Mouse (Mus musculus): ENCODE results near the gene Tomm70a. TPM values are rescaled to one million over a fixed set of nuclear protein-coding genes. Genes with fewer than 3 reads are reported as not detected.

Gene Tomm70a
- 62.3 and 72.1 TPM in 2 replicates for polyA plus RNA-seq (2014; fragmentation: Nextera tagmentation; extraction: Ambion mirVana)

GRCm38 (mm10) chr16:57120913-57121815 is at the start of gene Tomm70a:
Tomm70a (plus strand) TSS chr16:57121703.
- Histone ChIP-seq H3K27me3 (ENCODE audit: control insufficient read depth, insufficient read depth, low read length) (no peaks in the 10 kb centered on the region), H3K4me2 (ENCODE audit: low read depth, severe bottlenecking) (peak within 1 kb of the TSS; percentile 66), H3K9me3 (ENCODE audit: control insufficient read depth, low read length) (no peaks in the 10 kb centered on the region), H3K4me1 (ENCODE audit: control insufficient read depth, insufficient read depth, low read length) (peaks cover 6% of the 10 kb centered on the region), H3K4me3 (ENCODE audit: low read depth, low read length) (peak within 1 kb of the TSS; percentile 94), H3K27ac (replicated peaks; ENCODE audit: low read depth, low read length) (peak within 1 kb of the TSS; percentile 63; the same call in 1 of the 2 replicates), H3K9ac (ENCODE audit: low read length) (peak within 1 kb of the TSS; percentile 90), H3K36me3 (ENCODE audit: control insufficient read depth, insufficient read depth, low read length) (no peaks in the 10 kb centered on the region)
- 0% methylated on average over 37 of the region's 37 CpGs for WGBS
- ATAC-seq (ENCODE audit: insufficient number of reproducible peaks, low FRiP score, low TSS enrichment, low read depth) = peak; percentile 100
- DNase-seq (ENCODE audit: low spot score) = peak; percentile 93

- no peak overlapping the region for H3K4me2 ChIP-seq (ENCODE audit: low read depth, severe bottlenecking)
- H3K4me3 ChIP-seq (ENCODE audit: low read depth, low read length) = no peak overlapping the region
- no peaks in the 10 kb centered on the region for H3K27me3 ChIP-seq (ENCODE audit: control insufficient read depth, insufficient read depth, low read length)
- H3K9me3 ChIP-seq (ENCODE audit: control insufficient read depth, low read length) = no peaks in the 10 kb centered on the region
- H3K36me3 ChIP-seq (ENCODE audit: control insufficient read depth, insufficient read depth, low read length) = no peaks in the 10 kb centered on the region
- WGBS = 80% methylated on average over 7 of the region's 7 CpGs
- DNase-seq (ENCODE audit: low spot score) = no peak
- no peak for ATAC-seq (ENCODE audit: insufficient number of reproducible peaks, low FRiP score, low TSS enrichment, low read depth)
- H3K4me1 ChIP-seq (ENCODE audit: control insufficient read depth, insufficient read depth, low read length) = no peaks in the 10 kb centered on the region
- no peak overlapping the region for H3K27ac ChIP-seq (replicated peaks; ENCODE audit: low read depth, low read length)
- H3K9ac ChIP-seq (ENCODE audit: low read length) = no peak overlapping the region
These were observed 45.5 kb upstream of the Tomm70a start for GRCm38 (mm10) chr16:57075986-57076385.

GRCm38 (mm10) chr16:57079577-57079976 is 41.9 kb upstream of the Tomm70a start:
- H3K9ac ChIP-seq (ENCODE audit: low read length) = no peak overlapping the region
- H3K4me1 ChIP-seq (ENCODE audit: control insufficient read depth, insufficient read depth, low read length) = no peaks in the 10 kb centered on the region
- H3K9me3 ChIP-seq (ENCODE audit: control insufficient read depth, low read length) = no peaks in the 10 kb centered on the region
- no peak overlapping the region for H3K27ac ChIP-seq (replicated peaks; ENCODE audit: low read depth, low read length)
- DNase-seq (ENCODE audit: low spot score) = no peak
- ATAC-seq (ENCODE audit: insufficient number of reproducible peaks, low FRiP score, low TSS enrichment, low read depth) = no peak
- WGBS = 72% methylated on average over 4 of the region's 4 CpGs
- H3K4me2 ChIP-seq (ENCODE audit: low read depth, severe bottlenecking) = no peak overlapping the region
- H3K27me3 ChIP-seq (ENCODE audit: control insufficient read depth, insufficient read depth, low read length) = no peaks in the 10 kb centered on the region
- no peak overlapping the region for H3K4me3 ChIP-seq (ENCODE audit: low read depth, low read length)
- no peaks in the 10 kb centered on the region for H3K36me3 ChIP-seq (ENCODE audit: control insufficient read depth, insufficient read depth, low read length)

DNA sequence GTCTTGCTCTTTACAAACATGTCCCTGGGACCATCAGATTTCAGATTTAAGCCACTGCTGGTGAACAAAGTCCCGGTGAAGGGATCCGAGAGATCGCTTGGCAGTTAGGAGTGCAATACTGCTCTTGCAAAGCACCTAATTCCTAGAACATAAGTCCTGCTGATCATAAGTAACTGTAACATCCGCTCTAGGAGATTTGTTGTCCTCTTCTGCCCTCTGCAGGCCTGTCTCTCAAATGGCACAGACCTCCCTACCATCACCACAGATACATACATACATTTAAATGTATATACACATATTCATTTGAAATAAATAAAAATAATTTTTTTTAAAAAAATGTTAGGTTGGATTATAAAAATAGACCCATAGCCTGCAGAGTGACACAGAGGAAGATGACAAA is 29.0 kb upstream of the Tomm70a start:
- H3K4me1 ChIP-seq (ENCODE audit: control insufficient read depth, insufficient read depth, low read length) = no peaks in the 10 kb centered on the region
- 40% methylated on average over 4 of the region's 4 CpGs for WGBS
- no peak overlapping the region for H3K4me2 ChIP-seq (ENCODE audit: low read depth, severe bottlenecking)
- DNase-seq (ENCODE audit: low spot score) = peak; percentile 66
- no peak overlapping the region for H3K4me3 ChIP-seq (ENCODE audit: low read depth, low read length)
- no peak overlapping the region for H3K9ac ChIP-seq (ENCODE audit: low read length)
- no peaks in the 10 kb centered on the region for H3K36me3 ChIP-seq (ENCODE audit: control insufficient read depth, insufficient read depth, low read length)
- ATAC-seq (ENCODE audit: insufficient number of reproducible peaks, low FRiP score, low TSS enrichment, low read depth) = no peak
- H3K27ac ChIP-seq (replicated peaks; ENCODE audit: low read depth, low read length) = no peak overlapping the region
- H3K27me3 ChIP-seq (ENCODE audit: control insufficient read depth, insufficient read depth, low read length) = no peaks in the 10 kb centered on the region
- no peaks in the 10 kb centered on the region for H3K9me3 ChIP-seq (ENCODE audit: control insufficient read depth, low read length)

- Histone ChIP-seq H3K36me3 (ENCODE audit: control insufficient read depth, insufficient read depth, low read length) (no peaks in the 10 kb centered on the region), H3K27me3 (ENCODE audit: control insufficient read depth, insufficient read depth, low read length) (no peaks in the 10 kb centered on the region), H3K4me2 (ENCODE audit: low read depth, severe bottlenecking) (no peak overlapping the region), H3K9ac (ENCODE audit: low read length) (no peak overlapping the region), H3K4me1 (ENCODE audit: control insufficient read depth, insufficient read depth, low read length) (no peaks in the 10 kb centered on the region), H3K27ac (replicated peaks; ENCODE audit: low read depth, low read length) (no peak overlapping the region), H3K9me3 (ENCODE audit: control insufficient read depth, low read length) (no peaks in the 10 kb centered on the region), H3K4me3 (ENCODE audit: low read depth, low read length) (no peak overlapping the region)
- WGBS = 79% methylated on average over 6 of the region's 6 CpGs
- DNase-seq (ENCODE audit: low spot score) (no peak), ATAC-seq (ENCODE audit: insufficient number of reproducible peaks, low FRiP score, low TSS enrichment, low read depth) (no peak)
These were observed 28.4 kb upstream of the Tomm70a start for GRCm38 (mm10) chr16:57092911-57093605.

DNA sequence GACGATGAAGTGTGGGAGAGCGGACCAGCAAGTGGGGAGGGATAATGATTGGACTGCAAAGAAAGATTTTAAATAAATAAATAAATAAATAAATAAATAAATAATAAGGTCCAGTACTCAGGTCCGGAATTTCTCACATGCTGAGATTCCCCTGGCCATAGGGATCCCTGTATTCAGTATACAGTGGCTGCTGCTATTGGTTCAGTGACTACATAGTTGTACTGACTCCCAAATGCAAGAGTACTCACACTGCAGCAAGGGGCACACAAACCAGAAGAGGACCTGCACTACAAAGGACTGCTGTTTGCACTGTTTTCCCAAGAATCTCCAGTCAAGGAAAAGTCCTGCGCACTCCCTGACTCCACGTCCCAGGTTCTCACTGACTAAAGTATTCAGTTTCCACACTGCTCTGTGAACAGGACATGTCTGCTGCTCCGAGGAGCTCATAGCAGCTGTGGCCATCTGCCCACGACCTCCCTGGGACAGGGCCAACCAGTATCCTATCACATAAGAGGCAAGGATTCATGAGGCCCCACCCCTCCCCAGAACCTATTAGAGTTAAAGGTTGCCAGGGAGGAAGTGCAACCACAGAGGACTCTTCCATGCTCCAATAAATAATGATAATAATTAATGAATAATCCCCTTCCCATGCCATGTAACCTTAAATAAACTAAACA is 22.9 kb upstream of the Tomm70a start:
- H3K9ac ChIP-seq (ENCODE audit: low read length) = no peak overlapping the region
- H3K9me3 ChIP-seq (ENCODE audit: control insufficient read depth, low read length) = no peaks in the 10 kb centered on the region
- no peak overlapping the region for H3K4me2 ChIP-seq (ENCODE audit: low read depth, severe bottlenecking)
- H3K27ac ChIP-seq (replicated peaks; ENCODE audit: low read depth, low read length) = no peak overlapping the region
- WGBS = 69% methylated on average over 7 of the region's 7 CpGs
- H3K36me3 ChIP-seq (ENCODE audit: control insufficient read depth, insufficient read depth, low read length) = no peaks in the 10 kb centered on the region
- H3K4me1 ChIP-seq (ENCODE audit: control insufficient read depth, insufficient read depth, low read length) = no peaks in the 10 kb centered on the region
- ATAC-seq (ENCODE audit: insufficient number of reproducible peaks, low FRiP score, low TSS enrichment, low read depth) (no peak), DNase-seq (ENCODE audit: low spot score) (no peak)
- no peak overlapping the region for H3K4me3 ChIP-seq (ENCODE audit: low read depth, low read length)
- H3K27me3 ChIP-seq (ENCODE audit: control insufficient read depth, insufficient read depth, low read length) = no peaks in the 10 kb centered on the region

DNA sequence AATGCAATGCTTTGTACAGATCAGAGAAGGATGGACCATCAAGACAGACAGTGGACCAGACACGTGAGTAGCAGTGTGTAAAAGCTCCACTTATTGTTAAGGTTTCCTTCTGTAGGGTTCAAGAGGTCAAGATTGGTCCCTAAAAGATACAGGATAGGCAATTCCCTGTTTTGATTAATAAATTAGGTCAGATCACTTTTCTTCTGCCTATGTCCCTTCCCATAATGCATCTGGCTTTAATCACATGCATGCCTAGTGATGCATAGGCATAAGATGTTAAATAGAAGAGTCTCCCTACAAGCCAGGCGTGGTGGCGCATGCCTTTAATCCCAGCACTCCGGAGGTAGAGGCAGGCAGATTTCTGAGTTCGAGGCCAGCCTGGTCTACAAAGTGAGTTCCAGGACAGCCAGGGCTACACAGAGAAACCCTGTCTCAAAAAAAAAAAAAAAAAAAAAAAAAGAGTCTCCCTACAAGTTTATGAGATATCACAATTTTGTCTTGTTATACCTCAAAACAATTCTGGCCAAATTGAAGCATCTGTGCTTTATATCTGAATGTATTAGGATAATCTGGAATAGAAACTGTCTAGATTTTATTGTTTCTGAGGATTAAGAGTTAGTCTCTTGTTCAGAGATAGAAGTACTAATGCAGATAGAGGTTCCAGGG is 21.8 kb upstream of the Tomm70a start:
- Histone ChIP-seq H3K9me3 (ENCODE audit: control insufficient read depth, low read length) (no peaks in the 10 kb centered on the region), H3K27ac (replicated peaks; ENCODE audit: low read depth, low read length) (no peak overlapping the region), H3K36me3 (ENCODE audit: control insufficient read depth, insufficient read depth, low read length) (no peaks in the 10 kb centered on the region), H3K27me3 (ENCODE audit: control insufficient read depth, insufficient read depth, low read length) (no peaks in the 10 kb centered on the region), H3K4me3 (ENCODE audit: low read depth, low read length) (no peak overlapping the region), H3K4me2 (ENCODE audit: low read depth, severe bottlenecking) (no peak overlapping the region), H3K4me1 (ENCODE audit: control insufficient read depth, insufficient read depth, low read length) (no peaks in the 10 kb centered on the region), H3K9ac (ENCODE audit: low read length) (no peak overlapping the region)
- ATAC-seq (ENCODE audit: insufficient number of reproducible peaks, low FRiP score, low TSS enrichment, low read depth) = no peak
- WGBS = 73% methylated on average over 5 of the region's 5 CpGs
- no peak for DNase-seq (ENCODE audit: low spot score)

- Histone ChIP-seq H3K27me3 (ENCODE audit: control insufficient read depth, insufficient read depth, low read length) (no peaks in the 10 kb centered on the region), H3K4me2 (ENCODE audit: low read depth, severe bottlenecking) (no peak overlapping the region), H3K27ac (replicated peaks; ENCODE audit: low read depth, low read length) (no peak overlapping the region), H3K4me1 (ENCODE audit: control insufficient read depth, insufficient read depth, low read length) (no peaks in the 10 kb centered on the region), H3K9ac (ENCODE audit: low read length) (no peak overlapping the region), H3K4me3 (ENCODE audit: low read depth, low read length) (no peak overlapping the region), H3K36me3 (ENCODE audit: control insufficient read depth, insufficient read depth, low read length) (no peaks in the 10 kb centered on the region), H3K9me3 (ENCODE audit: control insufficient read depth, low read length) (no peaks in the 10 kb centered on the region)
- ATAC-seq (ENCODE audit: insufficient number of reproducible peaks, low FRiP score, low TSS enrichment, low read depth) (no peak), DNase-seq (ENCODE audit: low spot score) (no peak)
- 89% methylated on average over 1 of the region's 1 CpGs for WGBS
These were observed 20.3 kb upstream of the Tomm70a start for GRCm38 (mm10) chr16:57101174-57101573.

Data from limb, embryonic 11.5 days (tissue).